Mouse (Mus musculus) layer of hippocampus, adult 2 months (tissue): ENCODE measurements around the gene Dhrs7b. TPM values are rescaled to one million over a fixed set of nuclear protein-coding genes. Genes with fewer than 3 reads are reported as not detected.
A peak's percentile ranks its signal among the peaks of the same experiment; 100 is the strongest.
"Not testable (repeated sequence)": the region's sequence is repeated elsewhere in the genome, so short reads cannot be mapped to it uniquely, and the experiment has no call there.

Experiments used
- DNase-seq, 2 experiments: peaks; one replicate each; pipeline ENCODE4 v3.0.0; 2022; ENCODE audit warnings: low spot score in 2 of 2
- H3K27ac ChIP-seq: fragments of 200-600 bp; 2 replicates; pipeline ENCODE4 v1.8.1; 2022
- H3K4me3 ChIP-seq: fragments of 200-600 bp; 2 replicates; pipeline ENCODE4 v1.8.1; 2022; ENCODE audit warnings: mild to moderate bottlenecking
- CTCF ChIP-seq: fragments of 200-600 bp; conservative IDR thresholded peaks from 2 replicates; pipeline ENCODE4 v1.8.1; 2022; ENCODE audit warnings: antibody characterized with exemption, mild to moderate bottlenecking, moderate library complexity
- long read RNA-seq, 2 experiments: library from polyadenylated mRNA; stranded (forward); transcript quantifications; one replicate each; pipeline ENCODE4 v2.0.0; 2021; ENCODE audit warnings: borderline mapping rate in 2 of 2
- total RNA-seq, 2 experiments: library from RNA; stranded (reverse); gene quantifications; 2 replicates each; pipeline ENCODE4 v1.2.3; 2021

Dhrs7b gene
- total RNA-seq = 10 to 100 TPM; 28.3 to 29.4 TPM
- long read RNA-seq, experiment 1, transcript Dhrs7b-201 (7 exons, 1,553 nt) = major isoform, 7 of 18 reads
- long read RNA-seq, experiment 1, partial matches to known transcripts = 1 of 18 reads
- long read RNA-seq, experiment 1, other reads (novel, unspliced or antisense) = 10 of 18 reads
- long read RNA-seq, experiment 2, transcript Dhrs7b-201 (7 exons, 1,553 nt) = major isoform, 15 of 27 reads
- long read RNA-seq, experiment 2, partial matches to known transcripts = 2 of 27 reads
- long read RNA-seq, experiment 2, other reads (novel, unspliced or antisense) = 10 of 27 reads

DNA sequence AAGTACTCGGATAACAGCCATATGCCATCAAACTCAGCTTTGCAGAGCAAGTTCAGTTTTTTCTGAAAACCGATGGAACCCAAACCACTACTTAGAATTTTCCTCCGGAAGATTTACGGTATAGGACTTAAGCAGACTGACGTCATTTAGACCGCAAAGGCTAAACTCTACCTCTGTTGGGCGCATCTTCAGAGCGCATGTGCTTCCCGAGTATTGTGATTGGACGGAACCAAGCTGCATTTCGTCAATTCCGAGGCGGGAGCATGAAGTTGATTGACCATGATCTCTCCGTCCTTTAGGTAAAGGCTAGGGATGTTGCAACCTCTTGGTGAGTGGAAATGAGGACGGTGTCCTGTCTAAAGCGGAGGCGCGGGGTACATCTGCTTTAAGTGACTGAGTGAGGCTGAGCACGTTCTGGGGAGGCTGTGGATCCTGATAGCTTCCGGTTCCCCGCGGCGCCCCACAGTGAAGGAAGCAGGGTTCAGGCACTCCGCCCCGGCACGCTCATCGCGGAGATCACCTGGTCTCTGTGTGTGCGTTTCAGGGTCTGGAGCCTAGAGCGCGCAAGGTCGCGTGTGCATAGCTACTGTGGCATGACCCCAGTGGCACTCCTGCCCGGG is at the start of gene Dhrs7b:
Gene Dhrs7b (plus strand): TSS at position 199 of the 620 bp plus-strand sequence.
- peak within 1 kb of the TSS; percentile 95 for H3K27ac ChIP-seq

DNA sequence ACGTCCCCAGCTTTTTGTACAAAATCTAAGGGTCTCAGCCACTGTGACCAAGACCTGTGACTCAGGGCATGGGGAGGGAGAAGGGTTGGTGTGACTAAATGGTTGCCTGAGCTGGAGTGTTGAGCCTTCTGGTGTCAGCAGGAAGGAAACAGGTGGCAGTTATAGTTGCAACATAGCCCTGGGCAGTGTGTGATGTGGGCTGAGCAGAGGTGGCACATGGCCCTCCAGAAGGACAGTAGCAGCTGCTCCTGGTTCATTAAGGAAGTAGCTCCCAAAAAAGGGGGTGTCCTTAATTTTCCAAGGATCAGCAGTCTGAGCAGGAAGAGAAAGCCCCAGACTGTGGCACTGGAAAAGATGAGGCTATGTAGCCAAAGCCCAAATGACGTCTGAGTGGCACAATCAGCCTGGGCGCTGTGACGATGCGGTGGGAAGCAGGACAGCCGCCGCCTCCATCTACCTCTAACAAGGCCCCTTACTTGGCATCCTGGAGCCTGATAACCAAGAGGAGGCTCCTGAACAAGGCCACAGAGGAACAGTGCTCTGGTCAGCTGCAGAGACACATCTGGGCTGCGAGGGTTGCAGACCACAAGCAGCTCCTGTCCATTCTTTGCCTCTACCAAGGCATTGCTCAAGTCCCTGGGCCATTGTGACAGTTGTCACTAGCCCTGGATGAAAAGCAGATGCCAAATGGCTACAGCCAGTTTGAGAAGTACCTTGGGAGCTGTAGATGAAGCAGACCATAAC is 46.1 kb upstream of the Dhrs7b start:
- no peak for TF ChIP-seq CTCF
- H3K4me3 ChIP-seq = no peak overlapping the region
- H3K27ac ChIP-seq = no peak overlapping the region
- DNase-seq = no peak

More for the DNA sequence above, at the start of gene Dhrs7b:
- no peak for TF ChIP-seq CTCF
- H3K4me3 ChIP-seq = peak within 1 kb of the TSS; percentile 81
- peak; percentile 84 to 92 for DNase-seq

DNA sequence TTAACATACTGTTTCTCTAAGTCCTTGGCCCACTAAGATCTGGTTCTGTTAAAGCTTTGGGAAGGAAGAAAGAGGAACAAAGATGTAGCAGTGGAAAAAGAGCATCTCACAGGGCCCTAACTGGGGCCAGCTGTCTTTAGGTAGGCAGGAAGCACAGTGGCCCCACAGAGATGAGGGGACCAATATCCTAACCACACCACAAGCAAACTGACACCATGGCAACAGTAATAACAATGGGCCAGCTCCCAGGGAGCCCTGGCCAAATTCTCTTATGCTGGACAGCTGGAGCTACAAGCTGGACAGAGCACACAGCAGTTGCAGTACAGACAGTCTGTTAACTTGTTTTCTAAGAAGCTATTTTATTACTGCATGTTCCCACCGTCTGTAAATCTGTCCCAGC is 42.8 kb upstream of the Dhrs7b start:
- DNase-seq = no peak
- TF ChIP-seq CTCF = no peak
- H3K4me3 ChIP-seq = no peak overlapping the region
- H3K27ac ChIP-seq = peak overlapping the region; percentile 37

DNA sequence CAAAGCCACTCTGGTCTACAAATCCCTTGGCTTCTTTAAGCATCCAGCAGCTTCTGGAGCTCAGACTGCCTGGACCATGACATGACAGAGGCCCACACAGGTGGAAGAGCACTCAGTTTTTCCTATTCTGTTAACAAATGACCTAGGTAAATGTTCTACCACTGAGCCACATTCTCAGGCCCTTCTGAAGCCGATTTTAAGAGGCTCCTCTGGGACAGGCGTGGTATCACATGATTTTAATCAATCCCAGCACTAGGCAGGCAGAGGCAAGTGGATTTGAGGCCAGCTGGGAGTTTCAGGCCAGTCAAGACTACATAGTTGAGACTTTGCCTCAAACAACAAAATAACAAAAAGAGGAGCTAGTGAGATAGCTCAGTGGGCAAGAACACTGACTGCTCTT is 40.0 kb upstream of the Dhrs7b start:
- TF ChIP-seq CTCF = no peak
- Histone ChIP-seq H3K27ac (no peak overlapping the region), H3K4me3 (no peak overlapping the region)
- no peak for DNase-seq

DNA sequence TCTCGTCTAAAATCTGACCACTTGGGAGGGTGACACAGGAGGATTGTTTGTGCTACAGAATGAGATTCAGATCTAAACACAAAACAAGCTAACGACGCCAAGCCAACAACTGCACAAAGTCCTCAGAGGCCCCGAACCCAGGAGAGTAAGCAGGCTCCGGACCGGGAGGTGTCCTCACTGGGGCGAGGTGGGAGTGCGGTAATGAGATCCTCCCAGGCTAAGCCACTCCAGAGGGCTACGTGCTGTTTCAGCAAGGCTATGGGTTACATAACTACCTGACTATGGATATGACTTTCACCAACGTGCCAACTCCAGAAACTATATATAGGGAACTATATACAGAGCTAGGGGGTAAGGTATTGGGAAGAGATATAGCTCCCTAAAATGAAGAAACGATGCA is 34.1 kb upstream of the Dhrs7b start:
- Histone ChIP-seq H3K27ac (no peak overlapping the region), H3K4me3 (no peak overlapping the region)
- TF ChIP-seq CTCF = no peak
- DNase-seq = no peak

DNA sequence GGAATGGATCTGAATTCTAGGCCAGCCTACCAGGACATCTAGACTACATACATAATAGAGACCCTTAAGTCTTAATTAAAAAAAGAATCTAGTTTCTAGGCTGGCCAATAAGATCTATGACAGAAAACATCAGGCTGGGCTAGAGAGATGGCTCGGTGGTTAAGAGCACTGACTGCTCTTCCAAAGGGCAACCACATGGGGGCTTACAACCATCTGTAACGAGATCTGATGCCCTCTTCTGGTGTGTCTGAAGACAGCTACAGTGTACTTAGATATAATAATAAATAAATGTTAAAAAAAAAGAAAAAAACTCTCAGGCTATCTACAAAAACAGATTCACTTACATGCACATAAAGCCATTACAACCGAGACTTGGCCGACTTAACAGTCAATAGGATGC is 30.5 kb upstream of the Dhrs7b start:
- no peak overlapping the region for H3K27ac ChIP-seq
- no peak overlapping the region for H3K4me3 ChIP-seq
- DNase-seq = no peak
- TF ChIP-seq CTCF = peak; percentile 61

DNA sequence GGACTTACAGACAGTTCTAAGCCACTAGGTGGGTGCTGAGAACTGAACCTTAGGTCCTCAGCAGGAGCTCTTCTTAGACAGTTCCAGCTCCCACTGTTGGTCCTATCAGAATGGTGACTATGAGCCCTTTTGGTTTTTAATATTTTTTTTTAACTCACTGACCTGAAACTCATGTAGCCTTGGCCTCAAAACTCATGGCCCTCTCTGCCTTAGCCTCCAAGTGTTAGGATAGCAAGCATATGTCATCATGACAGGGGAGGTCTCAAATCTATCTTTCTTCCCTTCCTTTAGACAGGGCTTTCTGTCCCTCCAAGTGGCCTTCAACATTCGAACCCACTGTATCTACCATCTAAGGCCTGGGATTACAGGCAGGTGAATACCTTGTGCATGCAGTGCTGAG is 29.5 kb upstream of the Dhrs7b start:
- no peak for TF ChIP-seq CTCF
- Histone ChIP-seq H3K27ac (no peak overlapping the region), H3K4me3 (no peak overlapping the region)
- DNase-seq = no peak

DNA sequence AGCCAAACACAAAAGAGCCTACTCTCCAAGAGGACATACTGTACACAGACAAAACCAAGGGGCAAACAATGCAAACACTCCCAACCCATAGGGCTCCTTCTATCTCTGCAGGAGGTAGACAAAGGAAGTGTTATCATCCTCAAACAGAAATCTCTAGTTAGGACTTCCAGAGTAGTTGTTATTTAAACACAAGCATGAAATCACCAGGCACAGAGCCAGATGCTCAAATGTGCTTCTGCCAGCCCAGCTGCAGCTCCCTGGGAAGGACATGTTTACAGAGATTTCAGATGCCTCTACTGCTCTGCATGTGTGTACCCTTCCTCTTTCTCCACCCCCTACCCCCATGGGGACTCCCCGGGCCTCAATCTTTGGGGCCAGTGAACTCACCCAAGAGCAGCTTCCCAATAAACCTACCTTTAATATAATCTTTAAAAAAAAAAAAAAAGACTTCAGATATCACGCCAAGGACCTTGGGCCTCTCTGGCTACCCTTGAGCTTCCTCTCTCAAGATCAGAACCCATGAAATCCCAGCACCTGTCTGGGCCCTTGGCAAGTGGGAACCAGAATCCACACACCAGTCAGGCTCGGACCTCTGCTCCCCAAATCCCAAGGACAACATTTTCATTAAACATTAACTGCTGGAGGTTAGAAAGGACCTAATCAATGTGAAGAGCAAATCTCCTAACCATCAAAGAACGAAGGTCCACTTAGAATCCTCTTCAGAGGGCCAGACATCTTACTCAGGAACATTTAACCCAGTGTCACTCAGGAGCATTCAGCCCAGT is 22.0 kb upstream of the Dhrs7b start:
- H3K27ac ChIP-seq = peak overlapping the region; percentile 32; the same call in 1 of the 2 replicates
- no peak for TF ChIP-seq CTCF
- H3K4me3 ChIP-seq = no peak overlapping the region
- DNase-seq = peak; percentile 39

DNA sequence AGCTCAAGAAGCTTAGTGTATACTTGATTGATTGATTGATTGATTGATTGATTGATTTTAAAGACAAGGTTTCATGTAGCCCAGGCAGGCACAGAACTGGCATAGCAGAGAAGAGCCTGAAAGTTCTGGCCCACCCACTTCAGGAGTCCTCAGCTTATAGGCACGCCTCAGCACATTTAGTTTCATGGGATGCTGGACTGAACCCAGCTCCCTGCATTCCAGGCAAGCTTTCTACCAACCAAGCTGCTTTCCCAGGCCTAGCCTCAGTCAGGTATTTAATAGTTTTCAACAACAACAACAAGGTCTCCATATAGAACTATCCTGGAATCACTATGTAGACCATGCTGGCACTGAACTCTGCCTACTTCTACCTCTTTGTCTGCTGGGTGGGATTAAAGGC is 20.9 kb upstream of the Dhrs7b start:
- no peak overlapping the region for H3K4me3 ChIP-seq
- no peak overlapping the region for H3K27ac ChIP-seq
- TF ChIP-seq CTCF = no peak
- no peak for DNase-seq

DNA sequence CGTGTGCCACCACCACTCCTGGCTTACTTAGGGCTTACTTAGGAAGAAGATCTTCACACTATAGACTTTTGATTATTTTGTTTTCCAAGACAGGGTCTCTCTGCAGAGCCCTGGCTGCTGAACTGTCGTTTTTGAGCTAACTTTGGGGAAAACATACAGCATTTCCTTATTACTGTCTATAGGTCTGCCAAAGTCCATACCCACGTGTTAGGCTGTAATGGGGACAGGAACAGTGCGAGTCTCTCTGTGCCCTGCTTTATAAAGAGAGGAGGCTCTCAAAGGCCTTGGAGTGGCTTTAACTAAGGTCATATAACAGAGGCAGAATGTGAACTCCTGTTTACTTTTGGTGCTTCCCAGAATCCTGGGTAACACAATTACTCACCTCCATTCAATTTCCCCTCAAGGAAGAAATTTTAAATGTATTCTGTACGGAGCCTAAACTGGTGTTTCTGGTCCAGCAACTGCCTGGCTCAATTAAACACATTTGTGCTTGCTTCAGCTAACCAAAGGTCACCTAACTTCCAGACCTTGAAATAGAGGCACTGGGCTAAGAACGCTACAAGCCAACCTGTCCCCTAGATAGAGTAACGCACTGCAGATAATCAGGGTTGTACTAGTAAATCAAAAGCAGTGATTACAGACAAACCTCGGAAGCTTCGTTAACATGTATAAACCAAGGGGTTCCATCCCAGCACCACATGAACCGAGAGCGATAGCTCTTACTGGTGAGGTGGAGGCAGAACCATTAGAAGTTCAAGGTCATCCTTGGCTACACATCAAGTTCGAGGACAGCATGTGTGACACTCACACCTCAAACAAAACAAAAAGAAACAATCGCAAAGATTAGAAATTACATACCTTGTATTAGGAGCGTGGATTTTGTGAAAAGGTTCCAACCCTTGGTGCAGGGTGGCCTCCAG is 20.1 kb upstream of the Dhrs7b start:
- DNase-seq = no peak
- no peak for TF ChIP-seq CTCF
- peak overlapping the region; percentile 67 for H3K4me3 ChIP-seq
- no peak overlapping the region for H3K27ac ChIP-seq

DNA sequence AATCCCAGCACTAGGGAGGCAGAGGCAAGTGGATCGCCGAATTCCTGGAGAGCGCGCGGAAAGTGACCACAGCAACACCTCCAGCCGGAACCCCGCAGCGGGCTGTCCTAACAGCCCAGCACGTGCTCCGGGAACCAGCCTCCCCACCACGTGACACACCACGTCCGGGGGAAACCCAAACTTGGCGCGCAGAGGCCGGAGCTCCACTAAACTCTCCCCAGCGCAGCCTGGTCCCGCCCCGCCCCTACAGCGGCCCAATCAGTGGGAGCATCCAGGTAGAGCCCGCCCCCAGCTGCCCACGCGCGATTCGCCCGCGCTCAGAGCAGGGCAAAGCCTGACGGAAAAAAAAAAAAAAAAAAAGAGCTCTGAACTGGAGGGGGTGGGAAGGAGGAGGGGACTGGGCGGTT is 19.4 kb upstream of the Dhrs7b start:
- peak; percentile 92 to 93 for DNase-seq
- TF ChIP-seq CTCF = no peak
- no peak overlapping the region for H3K27ac ChIP-seq
- H3K4me3 ChIP-seq = peak overlapping the region; percentile 67

DNA sequence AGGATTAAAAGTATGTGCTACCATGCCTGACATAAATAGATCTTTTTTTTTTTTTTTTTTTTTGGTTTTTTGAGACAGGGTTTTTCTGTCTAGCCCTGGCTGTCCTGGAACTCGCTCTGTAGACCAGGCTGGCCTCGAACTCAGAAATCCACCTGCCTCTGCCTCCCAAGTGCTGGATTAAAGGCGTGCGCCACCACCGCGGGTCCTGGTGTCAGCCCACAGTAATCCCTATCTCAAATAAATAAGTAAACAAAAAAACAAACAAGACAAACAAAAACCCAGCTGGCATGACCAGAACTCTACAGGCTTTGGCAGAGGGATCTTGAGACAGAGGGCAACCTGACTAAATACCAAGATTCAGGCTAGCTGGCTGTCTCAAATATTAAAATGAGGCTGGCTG is 18.8 kb upstream of the Dhrs7b start, which contains the start of gene Shmt1:
Gene Shmt1 (minus strand): TSS at position 101 of the 400 bp plus-strand sequence.
- H3K27ac ChIP-seq, DNase-seq: not testable (repeated sequence)
- H3K4me3 ChIP-seq = peak within 1 kb of the TSS; percentile 67
